Mouse (Mus musculus) cortical plate, adult 2 months (tissue): ENCODE data around the gene Actg2.

Experiments used
- CTCF ChIP-seq: fragments of 200-500 bp; IDR thresholded peaks from 2 replicates; pipeline ENCODE4 v1.5.1; 2011; ENCODE audit warnings: mild to moderate bottlenecking, control low read depth, low read length; ENCODE audit not compliant: insufficient read depth; ENCODE audit errors: extremely low read depth
- POLR2A ChIP-seq: fragments of 200-500 bp; IDR thresholded peaks from 2 replicates; pipeline ENCODE4 v1.6.1; 2011; ENCODE audit warnings: mild to moderate bottlenecking, low read length, control low read depth; ENCODE audit not compliant: insufficient read depth; ENCODE audit errors: extremely low read depth

GRCm38 (mm10) chr6:83505554-83505953 lies 30.5 kb downstream of the Actg2 start:
- no peak for TF ChIP-seq POLR2A
- no peak for TF ChIP-seq CTCF
